Mouse (Mus musculus) cerebellum, adult (tissue): ENCODE measurements around the gene Ctnnbip1.
A peak's percentile ranks its signal among the peaks of the same experiment; 100 is the strongest.

Source experiments
- ATAC-seq: cut with Nextera tagmentation; 2 replicates; pipeline ENCODE4 v1.9.2; 2017; ENCODE audit warnings: mild to moderate bottlenecking, moderate library complexity, mixed read lengths; ENCODE audit not compliant: insufficient number of reproducible peaks, low FRiP score, low TSS enrichment

Ctnnbip1 gene

GRCm38 (mm10) chr4:149518351-149519220, 550 bp downstream of the Ctnnbip1 start:
- peak; percentile 28; the same call in 1 of the 2 replicates for ATAC-seq

- no peak for ATAC-seq
These were observed 3.2 kb downstream of the Ctnnbip1 start for GRCm38 (mm10) chr4:149521258-149521657.

GRCm38 (mm10) chr4:149523961-149524360, 5.9 kb downstream of the Ctnnbip1 start:
- ATAC-seq, result no peak

GRCm38 (mm10) chr4:149525170-149525569, 7.1 kb downstream of the Ctnnbip1 start:
- no peak for ATAC-seq

GRCm38 (mm10) chr4:149525811-149526210, 7.8 kb downstream of the Ctnnbip1 start:
- no peak for ATAC-seq

- ATAC-seq, result no peak
These were observed 8.3 kb downstream of the Ctnnbip1 start for GRCm38 (mm10) chr4:149526330-149526729.

GRCm38 (mm10) chr4:149527621-149528354, 9.8 kb downstream of the Ctnnbip1 start:
- ATAC-seq, result no peak

GRCm38 (mm10) chr4:149529691-149530090, 11.7 kb downstream of the Ctnnbip1 start:
- no peak for ATAC-seq

GRCm38 (mm10) chr4:149539441-149539840, 21.4 kb downstream of the Ctnnbip1 start:
- no peak for ATAC-seq

- ATAC-seq, result no peak
These were observed 23.9 kb downstream of the Ctnnbip1 start for GRCm38 (mm10) chr4:149541935-149542334.

- ATAC-seq, result no peak
These were observed 24.4 kb downstream of the Ctnnbip1 start for GRCm38 (mm10) chr4:149542431-149542830.

GRCm38 (mm10) chr4:149542927-149543553, 25.0 kb downstream of the Ctnnbip1 start:
- ATAC-seq, result no peak

DNA sequence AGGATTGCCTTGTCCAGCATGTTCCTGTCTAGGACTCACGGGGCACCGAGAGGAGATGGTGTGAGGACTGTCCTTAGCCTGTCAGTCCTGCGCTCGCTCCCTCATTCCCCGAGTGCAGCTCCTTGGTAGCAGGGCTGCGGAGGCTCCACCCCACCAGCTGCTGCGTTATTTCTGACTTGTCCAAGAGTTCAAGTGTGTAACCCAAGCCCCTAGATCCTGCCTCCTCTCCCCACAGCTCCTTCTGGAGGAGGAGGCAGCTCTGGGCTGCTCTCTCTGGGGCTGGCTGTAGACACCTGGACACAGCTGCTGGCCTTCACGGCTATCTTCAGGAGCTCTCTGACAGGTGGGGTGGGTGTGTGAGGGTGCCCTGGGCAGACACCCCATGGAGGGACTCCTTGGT, 26.9 kb downstream of the Ctnnbip1 start:
- ATAC-seq, result no peak

DNA sequence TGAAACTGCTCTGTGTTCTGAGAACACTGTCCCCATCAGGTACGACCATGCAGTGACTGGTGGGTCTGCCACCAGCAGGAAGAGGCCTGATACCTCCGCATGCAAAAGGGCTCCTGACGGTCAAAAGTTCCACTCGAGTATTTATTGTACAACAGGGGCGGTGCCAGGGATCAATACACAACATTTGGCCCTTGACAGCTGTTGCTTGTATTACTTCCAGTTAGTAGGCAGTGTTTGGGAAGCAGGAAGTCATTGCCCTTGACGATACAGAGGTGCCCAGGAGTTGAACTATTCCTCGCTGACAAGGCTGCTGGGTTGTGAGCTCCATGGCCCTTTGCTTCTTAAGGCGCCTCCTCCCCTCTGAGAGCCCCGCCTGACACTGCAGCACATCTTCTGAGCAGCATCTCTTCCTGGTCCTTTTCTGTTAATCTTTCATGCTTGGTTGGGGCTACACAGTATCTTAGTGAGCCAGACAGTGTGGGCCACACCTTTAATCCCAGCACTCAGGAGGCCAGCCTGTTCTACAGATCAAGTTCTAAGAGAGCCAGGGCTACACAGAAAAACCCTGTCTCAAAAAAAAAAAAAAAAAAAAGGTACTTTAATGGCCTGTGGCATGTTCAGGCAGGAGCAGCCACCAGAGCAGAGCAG, 28.9 kb downstream of the Ctnnbip1 start:
- ATAC-seq, result no peak

GRCm38 (mm10) chr4:149547523-149547922, 29.5 kb downstream of the Ctnnbip1 start:
- ATAC-seq, result no peak

- ATAC-seq, result peak; percentile 80
These were observed 31.3 kb downstream of the Ctnnbip1 start for GRCm38 (mm10) chr4:149549221-149549925.

- ATAC-seq, result no peak
These were observed 32.8 kb downstream of the Ctnnbip1 start for GRCm38 (mm10) chr4:149550866-149551265.

DNA sequence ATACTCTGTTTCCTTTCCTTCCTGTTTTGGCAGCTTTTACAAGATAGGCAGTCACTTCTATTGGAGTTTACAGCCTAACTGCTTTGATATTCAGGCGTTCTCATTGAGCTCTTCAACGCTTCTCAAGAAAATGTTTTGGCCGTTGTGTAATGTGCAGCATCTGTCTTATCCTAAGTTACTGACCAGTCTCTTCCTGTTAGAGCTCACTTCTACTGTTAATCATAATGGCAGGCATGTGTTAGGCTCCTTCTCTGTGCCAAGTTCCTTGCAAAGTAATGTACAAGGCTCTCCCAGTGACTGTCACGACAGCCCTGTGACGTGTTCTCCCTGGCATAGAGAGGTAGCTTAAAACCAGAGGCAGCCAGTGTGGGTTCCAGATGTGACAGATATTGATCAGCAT, 33.7 kb downstream of the Ctnnbip1 start:
- ATAC-seq, result no peak

- no peak for ATAC-seq
These were observed 35.8 kb downstream of the Ctnnbip1 start for GRCm38 (mm10) chr4:149553834-149554233.

GRCm38 (mm10) chr4:149556111-149556510, 38.1 kb downstream of the Ctnnbip1 start:
- ATAC-seq, result no peak
